Mouse (Mus musculus): Measurements from ENCODE around the gene 4632433K11Rik.
"Not testable (repeated sequence)": the region's sequence is repeated elsewhere in the genome, so short reads cannot be mapped to it uniquely, and the experiment has no call there.

The 4632433K11Rik gene

DNA sequence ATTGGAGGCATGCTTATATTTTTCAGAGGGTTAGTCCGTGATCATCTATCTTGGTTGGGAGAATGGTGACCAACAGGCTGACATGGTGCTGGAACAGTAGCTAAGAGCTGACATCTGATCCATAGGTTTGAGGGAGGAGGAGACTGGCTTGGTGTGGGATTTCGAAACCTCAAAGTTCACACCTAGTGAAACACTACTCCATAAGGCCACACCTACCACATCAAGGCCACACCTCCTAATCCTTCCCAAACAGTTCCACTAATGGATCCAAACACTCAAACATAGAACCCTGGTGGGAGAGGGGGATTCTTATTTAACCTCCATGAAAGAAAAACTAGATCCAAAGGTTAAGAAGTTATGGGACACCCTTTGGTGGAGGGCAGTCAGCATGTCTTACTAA lies 17.0 kb upstream of the 4632433K11Rik start:
- TF ChIP-seq POU5F1 (IDR thresholded peaks at IDR 0.05; ENCODE audit: borderline replicate concordance, low read length) (no peak), CTCF (conservative IDR thresholded peaks at IDR 0.05; ENCODE audit: low read length) (no peak), NANOG (IDR thresholded peaks at IDR 0.05; ENCODE audit: borderline replicate concordance, low read length) (no peak)
- H3K27me3 ChIP-seq (ENCODE audit: insufficient read depth, low read length): no peaks in the 10 kb centered on the region
- H3K4me3 ChIP-seq (replicated peaks; ENCODE audit: low read length): no peak overlapping the region
- peaks cover 58% of the 10 kb centered on the region for H3K4me1 ChIP-seq (replicated peaks; ENCODE audit: low read depth, low read length)
- peaks cover 5% of the 10 kb centered on the region for H3K9me3 ChIP-seq (ENCODE audit: low read length)
- peaks cover 19% of the 10 kb centered on the region for H3K36me3 ChIP-seq (ENCODE audit: insufficient read depth, low read length)

DNA sequence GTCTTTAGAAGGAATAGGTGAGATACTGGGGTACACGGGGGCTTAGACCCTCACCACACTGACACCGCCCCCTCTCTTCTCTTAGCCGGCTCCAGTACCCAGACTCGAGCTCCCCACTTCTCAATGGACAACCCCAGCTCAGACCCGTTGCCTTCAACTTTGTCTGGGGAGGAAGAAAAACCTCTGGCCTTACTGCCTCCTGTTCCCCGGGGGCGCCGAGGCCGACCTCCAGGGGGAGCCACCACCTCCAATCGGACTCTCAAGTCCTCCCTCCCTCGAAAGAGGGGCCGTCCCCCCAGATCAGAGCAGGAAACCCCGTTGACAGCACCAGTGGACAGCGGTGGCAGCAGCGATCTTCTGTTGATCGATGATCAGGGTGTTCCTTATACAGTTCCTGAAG lies 16.6 kb upstream of the 4632433K11Rik start:
- Histone ChIP-seq H3K36me3 (ENCODE audit: insufficient read depth, low read length) (peaks cover 19% of the 10 kb centered on the region), H3K9me3 (ENCODE audit: low read length) (peaks cover 5% of the 10 kb centered on the region), H3K4me3 (replicated peaks; ENCODE audit: low read length) (peak overlapping the region; percentile 69), H3K27me3 (ENCODE audit: insufficient read depth, low read length) (no peaks in the 10 kb centered on the region), H3K4me1 (replicated peaks; ENCODE audit: low read depth, low read length) (peaks cover 58% of the 10 kb centered on the region)
- TF ChIP-seq CTCF (conservative IDR thresholded peaks at IDR 0.05; ENCODE audit: low read length) (peak; percentile 60), NANOG (IDR thresholded peaks at IDR 0.05; ENCODE audit: borderline replicate concordance, low read length) (no peak)

- Histone ChIP-seq H3K27me3 (ENCODE audit: insufficient read depth, low read length) (no peaks in the 10 kb centered on the region), H3K9me3 (ENCODE audit: low read length) (peaks cover 5% of the 10 kb centered on the region)
- no peak for TF ChIP-seq POU5F1 (IDR thresholded peaks at IDR 0.05; ENCODE audit: borderline replicate concordance, low read length)
- TF ChIP-seq CTCF (conservative IDR thresholded peaks at IDR 0.05; ENCODE audit: low read length): no peak
- no peak for TF ChIP-seq NANOG (IDR thresholded peaks at IDR 0.05; ENCODE audit: borderline replicate concordance, low read length)
Measured at GRCm38 (mm10) chr7:5017931-5018330, 16.0 kb upstream of the 4632433K11Rik start.

DNA sequence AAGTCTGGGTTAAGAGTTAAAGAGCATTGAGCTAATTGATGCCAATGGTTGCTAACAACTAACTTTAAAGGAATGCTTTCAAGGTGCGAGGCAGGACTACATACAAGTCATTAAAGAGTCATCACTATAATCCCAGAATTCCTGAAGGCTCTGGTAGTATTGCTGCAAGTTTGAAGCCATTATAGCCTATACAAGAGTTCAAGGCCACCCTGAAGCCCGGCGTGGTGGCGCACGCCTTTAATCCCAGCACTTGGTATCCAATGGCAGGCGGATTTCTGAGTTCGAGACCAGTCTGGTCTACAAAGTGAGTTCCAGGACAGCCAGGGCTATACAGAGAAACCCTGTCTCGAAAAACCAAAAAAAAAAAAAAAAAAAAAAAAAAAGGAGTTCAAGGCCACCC lies 14.3 kb upstream of the 4632433K11Rik start:
- Histone ChIP-seq H3K36me3 (ENCODE audit: insufficient read depth, low read length) (peaks cover 37% of the 10 kb centered on the region), H3K4me1 (replicated peaks; ENCODE audit: low read depth, low read length) (peaks cover 57% of the 10 kb centered on the region), H3K4me3 (replicated peaks; ENCODE audit: low read length) (peak overlapping the region; percentile 95)
- not testable (repeated sequence) for H3K9me3 ChIP-seq (ENCODE audit: low read length); H3K27me3 ChIP-seq (ENCODE audit: insufficient read depth, low read length)

More at GRCm38 (mm10) chr7:5017931-5018330, 16.0 kb upstream of the 4632433K11Rik start:
- H3K36me3 ChIP-seq (ENCODE audit: insufficient read depth, low read length): peaks cover 21% of the 10 kb centered on the region
- H3K4me1 ChIP-seq (replicated peaks; ENCODE audit: low read depth, low read length): peaks cover 56% of the 10 kb centered on the region
- H3K4me3 ChIP-seq (replicated peaks; ENCODE audit: low read length): peak overlapping the region; percentile 69

- no peaks in the 10 kb centered on the region for H3K27me3 ChIP-seq (ENCODE audit: insufficient read depth, low read length)
- H3K4me3 ChIP-seq (replicated peaks; ENCODE audit: low read length): peak within 1 kb of the TSS; percentile 95
- peaks cover 5% of the 10 kb centered on the region for H3K9me3 ChIP-seq (ENCODE audit: low read length)
- H3K36me3 ChIP-seq (ENCODE audit: insufficient read depth, low read length): peaks cover 43% of the 10 kb centered on the region
- no peak for TF ChIP-seq POU5F1 (IDR thresholded peaks at IDR 0.05; ENCODE audit: borderline replicate concordance, low read length)
- no peak for TF ChIP-seq CTCF (conservative IDR thresholded peaks at IDR 0.05; ENCODE audit: low read length)
- TF ChIP-seq NANOG (IDR thresholded peaks at IDR 0.05; ENCODE audit: borderline replicate concordance, low read length): no peak
- H3K4me1 ChIP-seq (replicated peaks; ENCODE audit: low read depth, low read length): peaks cover 59% of the 10 kb centered on the region
Measured at GRCm38 (mm10) chr7:5020000-5020681, 13.8 kb upstream of the 4632433K11Rik start, which contains the start of the genes Zfp865 and Ccdc106. Zfp865 (plus strand) TSS chr7:5020376. Ccdc106 (plus strand) TSS chr7:5020553.

DNA sequence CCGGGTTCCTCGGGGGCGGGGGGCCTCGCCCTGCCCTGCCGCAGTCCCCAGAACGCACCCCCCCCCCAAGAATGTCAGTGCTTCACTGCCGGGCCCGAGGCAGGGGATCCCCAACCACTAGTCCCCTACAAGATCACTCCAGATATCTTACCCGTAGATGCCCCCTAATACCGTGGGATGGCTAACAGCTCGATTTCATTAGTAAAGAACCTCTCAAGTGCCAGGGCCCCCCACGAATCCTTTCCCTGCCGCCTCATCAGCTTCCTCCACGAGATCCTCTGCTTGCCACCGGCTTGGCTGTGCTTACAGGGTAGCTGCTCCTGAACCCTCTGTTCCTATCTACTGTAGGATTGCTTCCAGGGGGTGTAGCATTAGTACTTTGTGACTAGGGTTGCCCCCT lies 13.2 kb upstream of the 4632433K11Rik start:
- peaks cover 58% of the 10 kb centered on the region for H3K4me1 ChIP-seq (replicated peaks; ENCODE audit: low read depth, low read length)
- peaks cover 48% of the 10 kb centered on the region for H3K36me3 ChIP-seq (ENCODE audit: insufficient read depth, low read length)
- H3K27me3 ChIP-seq (ENCODE audit: insufficient read depth, low read length): no peaks in the 10 kb centered on the region
- TF ChIP-seq POU5F1 (IDR thresholded peaks at IDR 0.05; ENCODE audit: borderline replicate concordance, low read length): no peak
- TF ChIP-seq NANOG (IDR thresholded peaks at IDR 0.05; ENCODE audit: borderline replicate concordance, low read length): no peak
- no peak for TF ChIP-seq CTCF (conservative IDR thresholded peaks at IDR 0.05; ENCODE audit: low read length)
- H3K4me3 ChIP-seq (replicated peaks; ENCODE audit: low read length): peak overlapping the region; percentile 95
- H3K9me3 ChIP-seq (ENCODE audit: low read length): peaks cover 5% of the 10 kb centered on the region

DNA sequence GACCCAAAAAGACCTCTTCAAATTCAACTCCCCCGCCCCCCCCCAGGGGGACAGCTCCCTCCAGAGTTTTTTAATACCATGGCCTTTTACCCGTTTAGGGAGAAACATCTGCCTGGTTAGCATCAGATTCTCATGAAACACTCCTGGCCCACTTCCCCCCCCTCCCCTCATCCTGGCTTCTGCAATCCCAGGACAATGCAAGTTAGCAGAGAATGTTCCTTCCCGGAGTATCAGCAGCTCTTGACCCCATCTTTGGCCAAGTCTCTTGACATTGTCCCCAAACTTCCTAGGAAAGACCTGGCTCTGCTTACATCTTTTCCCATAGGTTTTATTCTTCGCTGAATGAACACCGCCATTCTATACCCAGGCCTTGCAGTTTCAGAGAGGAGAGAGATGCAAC lies 12.7 kb upstream of the 4632433K11Rik start:
- H3K36me3 ChIP-seq (ENCODE audit: insufficient read depth, low read length): peaks cover 53% of the 10 kb centered on the region
- 0 out of 2 replicates have a peak, but pooled peaks cover 2% of the 10 kb centered on the region for H3K27me3 ChIP-seq (ENCODE audit: insufficient read depth, low read length)
- no peak for TF ChIP-seq CTCF (conservative IDR thresholded peaks at IDR 0.05; ENCODE audit: low read length)
- TF ChIP-seq NANOG (IDR thresholded peaks at IDR 0.05; ENCODE audit: borderline replicate concordance, low read length): no peak
- no peak for TF ChIP-seq POU5F1 (IDR thresholded peaks at IDR 0.05; ENCODE audit: borderline replicate concordance, low read length)
- H3K4me1 ChIP-seq (replicated peaks; ENCODE audit: low read depth, low read length): peaks cover 53% of the 10 kb centered on the region
- peak overlapping the region; percentile 95 for H3K4me3 ChIP-seq (replicated peaks; ENCODE audit: low read length)
- peaks cover 5% of the 10 kb centered on the region for H3K9me3 ChIP-seq (ENCODE audit: low read length)

- Histone ChIP-seq H3K27me3 (ENCODE audit: insufficient read depth, low read length) (peaks cover 71% of the 10 kb centered on the region), H3K36me3 (ENCODE audit: insufficient read depth, low read length) (peaks cover 64% of the 10 kb centered on the region), H3K4me1 (replicated peaks; ENCODE audit: low read depth, low read length) (peaks cover 37% of the 10 kb centered on the region), H3K4me3 (replicated peaks; ENCODE audit: low read length) (peak overlapping the region; percentile 79), H3K9me3 (ENCODE audit: low read length) (no peaks in the 10 kb centered on the region)
- TF ChIP-seq POU5F1 (IDR thresholded peaks at IDR 0.05; ENCODE audit: borderline replicate concordance, low read length) (no peak), CTCF (conservative IDR thresholded peaks at IDR 0.05; ENCODE audit: low read length) (no peak)
Measured at GRCm38 (mm10) chr7:5029543-5029942, 4.4 kb upstream of the 4632433K11Rik start.

- Histone ChIP-seq H3K4me1 (replicated peaks; ENCODE audit: low read depth, low read length) (peaks cover 35% of the 10 kb centered on the region), H3K27me3 (ENCODE audit: insufficient read depth, low read length) (peaks cover 75% of the 10 kb centered on the region), H3K4me3 (replicated peaks; ENCODE audit: low read length) (peak overlapping the region; percentile 79), H3K9me3 (ENCODE audit: low read length) (no peaks in the 10 kb centered on the region), H3K36me3 (ENCODE audit: insufficient read depth, low read length) (peaks cover 60% of the 10 kb centered on the region)
- TF ChIP-seq POU5F1 (IDR thresholded peaks at IDR 0.05; ENCODE audit: borderline replicate concordance, low read length): no peak
Measured at GRCm38 (mm10) chr7:5029946-5030345, 4.0 kb upstream of the 4632433K11Rik start.

Measured in E14TG2a.4 (cell line).